Mouse (Mus musculus): ENCODE measurements around the gene Zfp277. TPM values are rescaled to one million over a fixed set of nuclear protein-coding genes. Genes with fewer than 3 reads are reported as not detected.

Gene Zfp277
- total RNA-seq, 2 experiments from 2014 or later, result 9.7 to 10.8 TPM

DNA sequence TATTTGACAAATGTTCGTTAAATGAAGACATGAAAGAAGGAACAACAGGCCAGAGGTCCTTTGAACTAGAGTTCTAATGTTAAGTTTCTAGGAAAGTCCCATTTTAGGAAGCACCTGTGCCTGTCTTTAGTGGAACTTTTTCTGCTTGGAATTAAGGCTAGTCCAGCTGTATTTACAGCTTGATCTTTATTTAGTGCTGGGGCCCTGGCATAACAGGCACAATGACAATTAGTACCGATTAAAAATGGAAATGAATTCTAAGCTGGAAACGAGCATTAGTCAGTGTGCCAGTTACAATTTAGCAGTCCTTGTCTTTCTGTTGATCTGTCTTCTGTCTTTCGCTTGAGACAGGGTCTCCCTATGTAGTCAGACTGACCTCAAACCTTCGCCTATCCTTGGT, 63.2 kb downstream of the Zfp277 start:
- intact Hi-C loops (cut with DNase I; ENCODE audit: low total_unique reads), result no loop called here
- DNase-seq, result no peak

DNA sequence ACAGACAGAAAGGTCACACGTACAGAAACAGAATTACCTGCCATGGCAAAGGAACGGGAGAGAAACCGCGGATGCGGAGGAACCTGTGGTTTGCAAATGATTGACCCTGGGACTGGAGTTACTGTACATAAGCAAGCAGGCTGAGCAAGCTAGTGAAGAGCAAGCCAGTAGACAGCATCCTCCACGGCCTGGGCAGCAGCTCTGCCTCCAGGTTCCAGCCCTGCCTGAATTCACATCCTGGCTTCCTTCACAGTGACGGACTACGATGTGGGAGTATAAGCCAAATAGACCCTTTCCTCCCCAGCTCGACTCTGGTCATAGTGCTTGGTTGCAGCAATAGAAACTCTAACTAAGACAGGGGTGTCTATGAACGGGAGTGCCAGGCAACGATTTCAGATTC, 63.9 kb downstream of the Zfp277 start:
- DNase-seq, result no peak
- intact Hi-C loops (cut with DNase I; ENCODE audit: low total_unique reads), result no loop called here

- intact Hi-C loops (cut with DNase I; ENCODE audit: low total_unique reads), result no loop called here
- DNase-seq, result no peak
Measured at GRCm38 (mm10) chr12:40381173-40381801, 64.4 kb downstream of the Zfp277 start.

GRCm38 (mm10) chr12:40379538-40379923, 66.2 kb downstream of the Zfp277 start:
- intact Hi-C loops (cut with DNase I; ENCODE audit: low total_unique reads), result no loop called here
- DNase-seq, result no peak

- intact Hi-C loops (cut with DNase I; ENCODE audit: low total_unique reads), result no loop called here
- no peak for DNase-seq
Measured at GRCm38 (mm10) chr12:40378621-40379537, 66.8 kb downstream of the Zfp277 start.

DNA sequence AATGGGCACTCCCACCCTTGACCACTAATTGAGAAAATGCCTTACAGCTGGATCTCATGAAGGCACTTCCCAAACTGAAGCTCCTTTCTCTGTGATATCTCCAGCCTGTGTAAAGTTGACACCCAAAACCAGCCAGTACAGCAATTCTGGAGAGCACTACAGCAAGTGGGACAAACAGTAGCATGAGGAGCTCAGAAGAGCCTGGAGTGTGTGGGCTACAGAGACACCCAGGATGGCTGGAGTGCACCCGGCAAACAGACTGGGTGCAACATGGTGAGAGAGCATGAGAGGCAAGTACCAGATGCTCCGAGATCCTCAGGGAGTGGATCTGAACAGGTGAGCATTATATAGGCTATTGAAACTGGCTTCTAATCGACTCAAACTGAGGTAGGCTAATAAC, 93.8 kb downstream of the Zfp277 start:
- intact Hi-C loops (cut with DNase I; ENCODE audit: low total_unique reads), result no loop called here

DNA sequence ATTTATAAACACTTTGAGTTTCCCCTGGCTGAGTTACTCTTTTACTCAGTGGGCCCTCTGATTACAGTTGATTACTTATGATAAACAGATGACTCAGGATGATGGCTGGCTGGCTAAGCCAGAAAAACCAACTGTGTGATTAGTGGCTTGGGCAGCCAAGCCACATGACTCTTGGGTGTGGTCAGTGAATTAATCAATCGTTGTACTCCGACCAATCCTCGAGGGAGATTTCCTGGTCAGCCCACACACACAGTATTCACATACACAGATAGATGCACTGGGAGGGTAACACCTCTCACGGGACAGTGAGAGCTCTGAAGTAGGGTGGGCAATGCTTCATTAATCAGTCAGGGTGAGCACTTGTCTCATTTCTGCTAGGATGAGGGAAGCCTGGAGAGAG, 97.5 kb downstream of the Zfp277 start:
- DNase-seq, result no peak
- intact Hi-C loops (cut with DNase I; ENCODE audit: low total_unique reads), result no loop called here

More for the DNA sequence above, 93.8 kb downstream of the Zfp277 start:
- no peak for DNase-seq

GRCm38 (mm10) chr12:40347060-40347698, 98.5 kb downstream of the Zfp277 start:
- no peak for DNase-seq
- intact Hi-C loops (cut with DNase I; ENCODE audit: low total_unique reads), result no loop called here

DNA sequence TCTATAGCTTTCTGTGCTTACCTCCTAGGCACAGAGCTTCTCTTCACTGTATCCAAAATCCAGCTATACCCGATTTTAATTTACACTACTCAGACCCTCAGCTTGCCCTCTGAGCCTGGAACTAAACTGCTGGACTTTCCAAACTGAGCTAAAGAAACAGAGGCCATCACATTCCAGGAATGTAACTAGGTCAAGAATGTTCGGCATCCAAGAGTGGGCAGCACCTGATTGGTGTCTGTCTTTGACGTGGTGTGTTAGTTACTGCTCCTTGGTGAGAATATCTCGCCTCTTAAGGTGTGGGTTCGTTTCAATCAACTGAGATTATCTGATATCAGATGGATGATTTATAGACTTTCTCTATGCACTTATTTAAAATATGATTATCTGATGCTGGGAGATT, 104.3 kb downstream of the Zfp277 start:
- intact Hi-C loops (cut with DNase I; ENCODE audit: low total_unique reads), result no loop called here
- DNase-seq, result no peak

GRCm38 (mm10) chr12:40335303-40335702, 110.4 kb downstream of the Zfp277 start:
- no peak for DNase-seq
- intact Hi-C loops (cut with DNase I; ENCODE audit: low total_unique reads), result no loop called here

DNA sequence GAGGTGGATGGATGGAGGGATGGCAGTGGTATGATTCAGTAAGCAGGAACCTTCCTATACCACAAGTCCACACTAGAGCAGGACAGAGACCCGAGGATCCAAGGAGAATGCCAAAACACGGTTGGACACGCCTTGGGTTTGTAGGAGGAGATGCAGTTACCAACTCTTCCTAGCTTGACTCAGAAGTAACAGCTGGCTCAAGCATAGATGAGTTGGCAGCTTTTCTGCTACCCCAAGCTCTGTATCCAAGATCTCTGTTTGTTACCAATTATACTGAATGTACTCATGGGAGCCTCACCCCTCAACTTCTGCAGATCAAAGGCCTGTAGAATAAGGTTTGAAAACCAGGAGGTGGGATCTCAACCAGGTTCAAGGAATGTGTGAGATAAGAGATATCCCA, 114.2 kb downstream of the Zfp277 start:
- no peak for DNase-seq
- intact Hi-C loops (cut with DNase I; ENCODE audit: low total_unique reads), result no loop called here

GRCm38 (mm10) chr12:40327012-40327660, 118.6 kb downstream of the Zfp277 start:
- intact Hi-C loops (cut with DNase I; ENCODE audit: low total_unique reads), result no loop called here
- peak; percentile 21 for DNase-seq

DNA sequence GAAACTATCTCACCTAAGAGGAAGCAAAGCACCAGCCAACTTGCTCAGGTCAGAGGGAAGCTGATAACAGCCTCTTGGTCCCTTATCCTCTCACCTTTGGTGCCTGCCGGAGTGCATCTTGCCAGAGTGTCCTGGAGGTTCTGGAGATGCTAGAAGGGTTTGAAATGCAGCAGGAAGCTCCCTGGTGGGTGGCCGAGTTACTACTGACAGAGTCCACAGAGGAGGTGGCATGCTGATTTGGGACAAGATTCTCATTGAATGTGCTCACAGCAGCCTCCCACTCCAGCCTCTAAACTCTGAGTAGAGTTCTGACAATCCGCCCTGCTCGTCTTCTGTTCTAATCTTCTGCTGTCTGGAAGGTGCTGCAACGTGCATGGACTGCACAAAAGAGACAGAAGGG, 120.1 kb downstream of the Zfp277 start:
- intact Hi-C loops (cut with DNase I; ENCODE audit: low total_unique reads), result no loop called here
- no peak for DNase-seq

- intact Hi-C loops (cut with DNase I; ENCODE audit: low total_unique reads), result no loop called here
Measured at GRCm38 (mm10) chr12:40324819-40325218, 120.9 kb downstream of the Zfp277 start.

DNA sequence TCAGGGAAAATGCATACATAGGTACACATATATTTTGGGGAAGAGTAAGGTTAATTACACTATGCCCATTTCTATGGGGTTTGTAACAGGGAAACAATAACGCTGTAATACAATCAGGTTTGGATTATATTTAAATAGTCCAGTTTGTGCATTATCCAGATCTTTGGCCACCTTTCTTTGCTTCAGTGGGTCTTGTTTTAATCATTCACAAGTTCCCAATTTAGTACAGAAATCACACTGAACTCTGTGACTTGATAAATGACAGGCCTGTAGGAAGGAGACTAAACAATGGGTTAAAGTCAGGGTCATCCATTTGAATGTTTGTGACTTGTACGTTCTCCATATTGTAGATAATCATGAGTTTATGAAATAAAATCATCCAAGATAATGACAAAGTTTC, 130.6 kb downstream of the Zfp277 start:
- DNase-seq, result no peak
- intact Hi-C loops (cut with DNase I; ENCODE audit: low total_unique reads), result no loop called here

More at GRCm38 (mm10) chr12:40324819-40325218, 120.9 kb downstream of the Zfp277 start:
- DNase-seq, result no peak

DNA sequence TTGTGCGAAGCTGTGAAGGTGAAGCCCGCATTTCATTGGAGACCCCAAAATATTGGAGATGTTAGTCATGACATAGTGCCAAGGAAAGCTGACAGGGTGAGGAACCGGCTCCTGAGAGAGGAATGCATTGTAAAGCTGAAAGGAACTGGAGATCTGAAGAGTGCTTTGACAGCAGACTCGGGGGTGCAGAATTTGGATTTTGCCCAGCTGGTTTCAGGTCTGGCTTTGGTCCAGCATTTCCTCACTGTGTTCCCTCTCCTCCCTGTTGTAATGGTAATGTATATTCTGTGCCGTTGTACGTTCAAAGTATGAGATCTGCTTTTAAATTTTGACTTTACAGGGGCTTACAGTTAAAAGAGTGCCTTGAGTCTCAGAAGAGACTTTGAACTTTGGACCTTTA, 141.7 kb downstream of the Zfp277 start:
- intact Hi-C loops (cut with DNase I; ENCODE audit: low total_unique reads), result no loop called here
- DNase-seq, result no peak

- DNase-seq, result no peak
- intact Hi-C loops (cut with DNase I; ENCODE audit: low total_unique reads), result no loop called here
Measured at GRCm38 (mm10) chr12:40298636-40299035, 147.1 kb downstream of the Zfp277 start.

- no peak for DNase-seq
- intact Hi-C loops (cut with DNase I; ENCODE audit: low total_unique reads), result no loop called here
Measured at GRCm38 (mm10) chr12:40286539-40286938, 159.2 kb downstream of the Zfp277 start.

GRCm38 (mm10) chr12:40280596-40281325, 164.9 kb downstream of the Zfp277 start:
- DNase-seq, result no peak
- intact Hi-C loops (cut with DNase I; ENCODE audit: low total_unique reads), result no loop called here

Measured in gastrocnemius, postnatal 14 days (tissue).